Mouse (Mus musculus) lung, embryonic 15.5 days (tissue): ENCODE measurements around the gene Art4. TPM values are rescaled to one million over a fixed set of nuclear protein-coding genes. Genes with fewer than 3 reads are reported as not detected.

Experiments used
- ATAC-seq: fragments of 200-750 bp; cut with Nextera tagmentation; 2 replicates; pipeline ENCODE4 v1.8.0; 2017; ENCODE audit warnings: moderate number of reproducible peaks, borderline replicate concordance; ENCODE audit not compliant: low FRiP score, low TSS enrichment; ENCODE audit errors: extremely low read depth
- H3K27ac ChIP-seq: fragments of 300-500 bp; sonication (generic); 2 replicates; pipeline ENCODE4 v1.5.1; 2015; ENCODE audit warnings: moderate library complexity, mild to moderate bottlenecking, inconsistent platforms
- H3K27me3 ChIP-seq: fragments of 300-500 bp; sonication (generic); 2 replicates; pipeline ENCODE4 v1.6.1; 2015; ENCODE audit warnings: inconsistent platforms
- H3K36me3 ChIP-seq: fragments of 300-500 bp; sonication (generic); 2 replicates; pipeline ENCODE4 v1.6.1; 2015; ENCODE audit warnings: inconsistent platforms
- H3K4me1 ChIP-seq: fragments of 300-500 bp; sonication (generic); 2 replicates; pipeline ENCODE4 v1.6.1; 2015; ENCODE audit warnings: inconsistent platforms
- H3K4me2 ChIP-seq: fragments of 300-500 bp; sonication (generic); 2 replicates; pipeline ENCODE4 v1.6.1; 2015; ENCODE audit warnings: inconsistent platforms, mild to moderate bottlenecking, moderate library complexity
- H3K4me3 ChIP-seq: fragments of 300-500 bp; sonication (generic); 2 replicates; pipeline ENCODE4 v1.5.1; 2015; ENCODE audit warnings: mild to moderate bottlenecking, inconsistent platforms
- H3K9ac ChIP-seq: fragments of 300-500 bp; sonication (generic); 2 replicates; pipeline ENCODE4 v1.6.1; 2015; ENCODE audit warnings: inconsistent platforms
- H3K9me3 ChIP-seq: fragments of 300-500 bp; sonication (generic); 2 replicates; pipeline ENCODE4 v1.6.1; 2016; ENCODE audit warnings: inconsistent platforms
- WGBS: fragments of 180-500 bp; shearing (Covaris S2); methylation state at CpG from one replicate; pipeline ENCODE4 v1.1.7; 2015; 5-methylcytosine and 5-hydroxymethylcytosine counted together
- microRNA-seq: library from miRNA; unstranded; fragments of <30 nt; microRNA quantifications from one replicate; pipeline ENCODE4, GENCODE M21; 2016
- polyA plus RNA-seq: library from polyadenylated mRNA; unstranded; fragments of >200 nt; fragmentation: Nextera tagmentation; extraction: Ambion mirVana; gene quantifications from 2 replicates; pipeline ENCODE4 v1.2.1, GENCODE M21; 2015

Art4 gene
- polyA plus RNA-seq, 1 experiment from 2014 or later, result 7.1 TPM

DNA sequence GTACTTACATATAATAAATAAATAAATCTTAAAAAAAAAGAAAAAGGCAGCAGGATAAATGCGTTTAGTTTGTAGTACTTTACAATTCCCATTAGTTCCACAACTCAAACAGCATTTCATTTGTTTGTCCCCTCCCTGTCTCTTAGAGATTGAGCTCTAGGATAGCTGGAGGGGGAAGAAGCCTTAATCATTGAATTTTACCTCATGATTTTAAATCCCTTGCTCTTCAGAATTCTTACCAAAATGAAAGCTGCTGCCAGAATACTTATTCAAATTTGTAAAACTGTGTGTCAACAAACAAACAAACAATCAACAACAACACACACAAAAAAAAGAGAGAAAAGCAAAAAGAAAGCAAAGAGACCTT lies 52.1 kb downstream of the Art4 start:
- no peak for ATAC-seq
- Histone ChIP-seq H3K9me3 (no peaks in the 10 kb centered on the region), H3K27me3 (no peaks in the 10 kb centered on the region), H3K27ac (peak overlapping the region; percentile 100; the same call in 1 of the 2 replicates), H3K9ac (no peak overlapping the region), H3K4me3 (no peak overlapping the region), H3K4me1 (peaks cover 39% of the 10 kb centered on the region), H3K36me3 (no peaks in the 10 kb centered on the region), H3K4me2 (no peak overlapping the region)
- WGBS, result 78% methylated on average over 1 of the region's 1 CpGs

GRCm38 (mm10) chr6:136804705-136805408 lies 52.7 kb downstream of the Art4 start:
- Histone ChIP-seq H3K9ac (peak overlapping the region; percentile 20; the same call in 1 of the 2 replicates), H3K27me3 (no peaks in the 10 kb centered on the region), H3K4me1 (peaks cover 34% of the 10 kb centered on the region), H3K9me3 (no peaks in the 10 kb centered on the region), H3K4me2 (peak overlapping the region; percentile 85), H3K4me3 (peak overlapping the region; percentile 74), H3K27ac (peak overlapping the region; percentile 100), H3K36me3 (no peaks in the 10 kb centered on the region)
- no peak for ATAC-seq
- WGBS, result 25% methylated on average over 9 of the region's 9 CpGs

DNA sequence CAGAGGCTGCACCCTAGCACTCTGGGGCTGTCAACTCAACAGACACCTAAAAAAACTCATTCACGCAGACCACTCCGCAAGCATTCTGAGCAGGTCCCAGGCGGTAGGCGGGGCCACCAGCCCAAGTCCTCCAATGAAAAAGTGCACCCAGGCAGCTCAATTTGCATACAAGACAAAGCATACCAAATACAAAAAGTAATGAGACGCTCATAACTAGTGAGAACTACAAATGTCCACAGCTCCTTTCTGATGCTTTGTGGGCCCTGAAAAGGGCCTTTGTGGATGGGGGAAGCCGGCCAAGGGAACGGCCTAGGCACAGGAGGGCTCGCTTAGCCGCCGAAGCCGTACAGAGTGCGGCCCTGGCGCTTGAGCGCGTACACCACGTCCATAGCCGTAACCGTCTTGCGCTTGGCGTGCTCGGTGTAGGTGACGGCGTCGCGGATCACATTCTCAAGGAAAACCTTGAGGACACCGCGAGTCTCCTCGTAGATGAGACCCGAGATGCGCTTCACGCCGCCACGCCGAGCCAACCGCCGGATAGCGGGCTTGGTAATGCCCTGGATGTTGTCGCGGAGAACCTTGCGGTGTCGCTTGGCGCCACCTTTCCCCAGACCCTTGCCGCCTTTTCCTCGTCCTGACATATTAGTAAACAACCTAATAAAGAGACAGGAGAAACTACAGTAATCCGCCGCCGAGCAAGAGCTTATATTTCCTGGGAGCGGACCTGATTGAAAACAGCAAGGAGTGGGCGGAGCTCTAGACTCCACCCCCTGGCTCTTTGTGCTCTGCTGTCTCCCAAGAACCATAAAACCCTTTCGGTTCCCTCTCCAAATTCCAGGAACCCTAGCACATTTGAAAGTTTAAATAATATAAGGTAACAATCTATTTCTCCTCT lies 53.5 kb downstream of the Art4 start, which contains the start of gene Hist4h4:
Hist4h4 (minus strand) TSS at position 677 of the 895 bp plus-strand sequence.
- no peaks in the 10 kb centered on the region for H3K9me3 ChIP-seq
- peak within 1 kb of the TSS; percentile 74 for H3K4me3 ChIP-seq
- peaks cover 27% of the 10 kb centered on the region for H3K4me1 ChIP-seq
- H3K27ac ChIP-seq, result peak within 1 kb of the TSS; percentile 100
- ATAC-seq, result peak; percentile 75
- H3K27me3 ChIP-seq, result no peaks in the 10 kb centered on the region
- H3K9ac ChIP-seq, result peak within 1 kb of the TSS; percentile 91
- H3K4me2 ChIP-seq, result peak within 1 kb of the TSS; percentile 85
- no peaks in the 10 kb centered on the region for H3K36me3 ChIP-seq
- WGBS, result under 1% methylated on average over 50 of the region's 50 CpGs

GRCm38 (mm10) chr6:136803093-136803738 lies 54.3 kb downstream of the Art4 start:
- H3K4me3 ChIP-seq, result peak overlapping the region; percentile 74
- H3K27ac ChIP-seq, result peak overlapping the region; percentile 100
- peaks cover 27% of the 10 kb centered on the region for H3K4me1 ChIP-seq
- peak overlapping the region; percentile 91 for H3K9ac ChIP-seq
- peak overlapping the region; percentile 85 for H3K4me2 ChIP-seq
- no peaks in the 10 kb centered on the region for H3K9me3 ChIP-seq
- no peaks in the 10 kb centered on the region for H3K27me3 ChIP-seq
- no peak for ATAC-seq
- WGBS, result 9% methylated on average over 12 of the region's 12 CpGs
- no peaks in the 10 kb centered on the region for H3K36me3 ChIP-seq

DNA sequence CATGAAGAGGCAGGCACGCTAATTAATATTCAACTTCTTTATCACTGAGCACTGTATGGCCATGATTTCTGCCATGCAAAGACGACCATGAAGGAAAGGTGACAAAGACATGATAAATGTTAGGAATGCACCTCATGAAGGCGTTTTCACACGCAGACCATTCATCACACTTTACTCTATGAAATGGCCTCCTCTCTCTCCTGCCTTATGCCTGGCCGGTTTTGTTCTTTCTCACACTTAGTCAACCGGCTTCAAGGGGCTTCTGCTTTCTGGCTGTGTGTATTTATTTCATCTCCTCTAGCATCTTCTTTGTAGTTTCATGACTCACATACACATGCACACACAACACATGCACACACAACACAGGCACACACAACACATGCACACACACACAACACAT lies 56.3 kb downstream of the Art4 start:
- Histone ChIP-seq H3K9me3 (no peaks in the 10 kb centered on the region), H3K27me3 (no peaks in the 10 kb centered on the region), H3K9ac (no peak overlapping the region), H3K36me3 (no peaks in the 10 kb centered on the region), H3K4me2 (no peak overlapping the region), H3K4me1 (peaks cover 18% of the 10 kb centered on the region), H3K27ac (no peak overlapping the region), H3K4me3 (no peak overlapping the region)
- 63% methylated on average over 6 of the region's 6 CpGs for WGBS
- no peak for ATAC-seq

DNA sequence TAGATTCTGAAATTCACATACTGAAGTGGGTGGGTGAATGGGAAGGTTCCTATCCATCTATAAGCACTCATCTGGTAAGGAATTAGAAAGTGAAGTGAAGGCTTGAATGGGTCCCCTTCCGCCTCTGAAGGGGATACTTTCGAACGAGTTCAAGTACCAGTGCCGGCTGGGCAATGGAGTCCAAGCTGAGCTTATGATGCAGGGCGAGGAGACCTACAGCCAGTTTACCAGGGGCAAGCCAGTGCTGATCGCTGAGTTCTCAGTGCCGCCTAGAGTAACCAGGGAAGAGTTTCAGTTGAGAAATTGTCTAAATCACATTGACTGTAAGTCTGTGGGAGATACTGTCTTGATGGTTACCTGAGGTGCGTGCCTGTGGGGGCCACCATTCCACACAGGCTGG lies 56.8 kb downstream of the Art4 start:
- H3K36me3 ChIP-seq, result no peaks in the 10 kb centered on the region
- H3K27me3 ChIP-seq, result no peaks in the 10 kb centered on the region
- H3K9ac ChIP-seq, result no peak overlapping the region
- WGBS, result 77% methylated on average over 8 of the region's 8 CpGs
- H3K4me1 ChIP-seq, result peaks cover 18% of the 10 kb centered on the region
- ATAC-seq, result no peak
- no peak overlapping the region for H3K27ac ChIP-seq
- no peak overlapping the region for H3K4me2 ChIP-seq
- H3K4me3 ChIP-seq, result no peak overlapping the region
- no peaks in the 10 kb centered on the region for H3K9me3 ChIP-seq

Small RNA genes within 50 kb of the gene (microRNA-seq; reads per million reads assigned to microRNA genes)
- not detected for gene Gm44364

Other genes starting within 250 kb of the Art4 start
- 4.0 and 4.9 TPM in 2 replicates for gene Plbd1, start 195.8 kb downstream of the Art4 start, polyA plus RNA-seq
- 0.13 and 0.19 TPM in 2 replicates for gene Gucy2c, start 76.0 kb downstream of the Art4 start, polyA plus RNA-seq
- gene Hist4h4, start 53.3 kb downstream of the Art4 start, polyA plus RNA-seq, result 0.81 and 0.89 TPM in 2 replicates
- 121 and 124 TPM in 2 replicates for gene H2afj, start 49.5 kb downstream of the Art4 start, polyA plus RNA-seq
- 2.0 and 2.1 TPM in 2 replicates for gene BC049715, start 30.1 kb downstream of the Art4 start, polyA plus RNA-seq
- 97.8 and 101 TPM in 2 replicates for gene Wbp11, start 29.5 kb downstream of the Art4 start, polyA plus RNA-seq
- gene Smco3, start 22.3 kb downstream of the Art4 start, polyA plus RNA-seq, result 2.5 and 2.9 TPM in 2 replicates
- gene Mgp, start 18.1 kb upstream of the Art4 start, polyA plus RNA-seq, result 918 and 931 TPM in 2 replicates
- gene Erp27, start 64.4 kb upstream of the Art4 start, polyA plus RNA-seq, result 0.40 and 0.62 TPM in 2 replicates
- gene Pde6h, start 66.1 kb upstream of the Art4 start, polyA plus RNA-seq, result 0.47 TPM in 1 of 2 replicates, not detected in the other
- gene Arhgdib, start 84.2 kb upstream of the Art4 start, polyA plus RNA-seq, result 69.8 and 82.9 TPM in 2 replicates